Mouse (Mus musculus) lung, embryonic 14.5 days (tissue): Measurements from ENCODE around the gene Lcn10. TPM values are rescaled to one million over a fixed set of nuclear protein-coding genes. Genes with fewer than 3 reads are reported as not detected.
A peak's percentile ranks its signal among the peaks of the same experiment; 100 is the strongest.
"Not testable (repeated sequence)": the region's sequence is repeated elsewhere in the genome, so short reads cannot be mapped to it uniquely, and the experiment has no call there.

Experiments used
- ATAC-seq: fragments of 200-750 bp; cut with Nextera tagmentation; 2 replicates; pipeline ENCODE4 v1.8.0; 2017; ENCODE audit warnings: mild to moderate bottlenecking, moderate TSS enrichment, moderate library complexity; ENCODE audit not compliant: insufficient read depth
- DNase-seq: peaks from one replicate; pipeline ENCODE4 v3.0.0-alpha.2; 2015
- H3K27ac ChIP-seq: fragments of 300-500 bp; sonication (generic); 2 replicates; pipeline ENCODE4 v1.5.1; 2014; ENCODE audit warnings: low read depth, mild to moderate bottlenecking, moderate library complexity
- H3K27me3 ChIP-seq: fragments of 300-500 bp; sonication (generic); 2 replicates; pipeline ENCODE4 v1.6.1; 2014; ENCODE audit warnings: low read length, control low read depth; ENCODE audit not compliant: insufficient read depth
- H3K36me3 ChIP-seq: fragments of 300-500 bp; sonication (generic); 2 replicates; pipeline ENCODE4 v1.6.1; 2014; ENCODE audit warnings: control low read depth; ENCODE audit not compliant: insufficient read depth
- H3K4me1 ChIP-seq: fragments of 300-500 bp; sonication (generic); 2 replicates; pipeline ENCODE4 v1.6.1; 2014; ENCODE audit warnings: antibody characterized with exemption, control low read depth; ENCODE audit not compliant: insufficient read depth
- H3K4me2 ChIP-seq: fragments of 300-500 bp; sonication (generic); 2 replicates; pipeline ENCODE4 v1.6.1; 2014; ENCODE audit warnings: mild to moderate bottlenecking
- H3K4me3 ChIP-seq: fragments of 300-500 bp; sonication (generic); 2 replicates; pipeline ENCODE4 v1.5.1; 2014; ENCODE audit warnings: low read depth, low read length
- H3K9ac ChIP-seq: fragments of 300-500 bp; sonication (generic); 2 replicates; pipeline ENCODE4 v1.6.1; 2014
- H3K9me3 ChIP-seq: fragments of 300-500 bp; sonication (generic); 2 replicates; pipeline ENCODE4 v1.6.1; 2016; ENCODE audit warnings: low read depth, low read length, control low read depth
- CTCF ChIP-seq: IDR thresholded peaks from 2 replicates; pipeline ENCODE4 v1.5.1; 2016; ENCODE audit warnings: antibody characterized with exemption, low read depth
- WGBS: fragments of 180-500 bp; shearing (Covaris S2); extraction: QIAGEN DNeasy Blood & Tissue Kit; methylation state at CpG from one replicate; pipeline ENCODE4 v1.1.7; 2014; 5-methylcytosine and 5-hydroxymethylcytosine counted together
- polyA plus RNA-seq: library from polyadenylated mRNA; unstranded; fragments of >200 nt; fragmentation: Nextera tagmentation; extraction: Ambion mirVana; gene quantifications from 2 replicates; pipeline ENCODE4 v1.2.1, GENCODE M21; 2014

The Lcn10 gene
- polyA plus RNA-seq, 1 experiment from 2014 or later = not detected

GRCm38 (mm10) chr2:25703706-25704105 is 21.2 kb downstream of the Lcn10 start:
- Histone ChIP-seq H3K27ac (no peak overlapping the region), H3K9me3 (no peaks in the 10 kb centered on the region), H3K4me1 (no peaks in the 10 kb centered on the region), H3K27me3 (no peaks in the 10 kb centered on the region), H3K4me3 (no peak overlapping the region), H3K36me3 (no peaks in the 10 kb centered on the region), H3K4me2 (no peak overlapping the region), H3K9ac (no peak overlapping the region)
- 77% methylated on average over 4 of the region's 4 CpGs for WGBS
- DNase-seq = no peak
- TF ChIP-seq CTCF = no peak
- no peak for ATAC-seq

- peak within 1 kb of the TSS; percentile 76; the same call in 1 of the 2 replicates for H3K27ac ChIP-seq
- DNase-seq = peak; percentile 93
- TF ChIP-seq CTCF = peak; percentile 79
- H3K4me2 ChIP-seq = peak within 1 kb of the TSS; percentile 90
- H3K9ac ChIP-seq = peak within 1 kb of the TSS; percentile 73
- under 1% methylated on average over 71 of the region's 78 CpGs for WGBS
- peak within 1 kb of the TSS; percentile 74 for H3K4me3 ChIP-seq
- H3K36me3 ChIP-seq = no peaks in the 10 kb centered on the region
- H3K9me3 ChIP-seq = no peaks in the 10 kb centered on the region
- H3K27me3 ChIP-seq = no peaks in the 10 kb centered on the region
- ATAC-seq = peak; percentile 94
- no peaks in the 10 kb centered on the region for H3K4me1 ChIP-seq
These were observed 24.3 kb downstream of the Lcn10 start, which contains the start of gene Bmyc for GRCm38 (mm10) chr2:25706643-25707481. Bmyc (plus strand) TSS chr2:25706739.

- no peak for ATAC-seq
- peak; percentile 54 for DNase-seq
- Histone ChIP-seq H3K4me3 (peak overlapping the region; percentile 9; the same call in 1 of the 2 replicates), H3K27ac (no peak overlapping the region), H3K27me3 (no peaks in the 10 kb centered on the region), H3K4me1 (no peaks in the 10 kb centered on the region), H3K4me2 (peak overlapping the region; percentile 46), H3K36me3 (no peaks in the 10 kb centered on the region), H3K9ac (no peak overlapping the region), H3K9me3 (no peaks in the 10 kb centered on the region)
- peak; percentile 51 for TF ChIP-seq CTCF
- WGBS = 71% methylated on average over 2 of the region's 2 CpGs
These were observed 25.6 kb downstream of the Lcn10 start for GRCm38 (mm10) chr2:25708121-25708520.

- ATAC-seq, H3K4me3 ChIP-seq, H3K27ac ChIP-seq, H3K36me3 ChIP-seq, DNase-seq, H3K9ac ChIP-seq, H3K4me2 ChIP-seq, H3K9me3 ChIP-seq, H3K4me1 ChIP-seq, H3K27me3 ChIP-seq: not testable (repeated sequence)
- 89% methylated on average over 1 of the region's 1 CpGs for WGBS
These were observed 26.5 kb downstream of the Lcn10 start for GRCm38 (mm10) chr2:25709056-25709455.

- H3K4me1 ChIP-seq, H3K27ac ChIP-seq, H3K36me3 ChIP-seq, H3K9ac ChIP-seq, H3K27me3 ChIP-seq, H3K4me2 ChIP-seq, DNase-seq, H3K4me3 ChIP-seq, ATAC-seq, H3K9me3 ChIP-seq: not testable (repeated sequence)
- WGBS = 61% methylated on average over 2 of the region's 2 CpGs
These were observed 27.3 kb downstream of the Lcn10 start for GRCm38 (mm10) chr2:25709791-25710190.

- H3K27ac ChIP-seq, H3K36me3 ChIP-seq, ATAC-seq, H3K4me2 ChIP-seq, H3K4me3 ChIP-seq, H3K4me1 ChIP-seq, H3K9me3 ChIP-seq, H3K9ac ChIP-seq, H3K27me3 ChIP-seq, DNase-seq: not testable (repeated sequence)
- 12% methylated on average over 3 of the region's 3 CpGs for WGBS
These were observed 29.1 kb downstream of the Lcn10 start for GRCm38 (mm10) chr2:25711641-25712040.

GRCm38 (mm10) chr2:25717222-25717621 is 34.7 kb downstream of the Lcn10 start:
- TF ChIP-seq CTCF = no peak
- ATAC-seq (no peak), DNase-seq (no peak)
- Histone ChIP-seq H3K4me2 (no peak overlapping the region), H3K9ac (no peak overlapping the region), H3K36me3 (no peaks in the 10 kb centered on the region), H3K27ac (no peak overlapping the region), H3K27me3 (no peaks in the 10 kb centered on the region), H3K9me3 (no peaks in the 10 kb centered on the region), H3K4me1 (no peaks in the 10 kb centered on the region), H3K4me3 (no peak overlapping the region)
